Mouse (Mus musculus) cortical plate, adult 2 months (tissue): Measurements from ENCODE around the gene B4galt5.

Experiments used
- CTCF ChIP-seq: fragments of 200-500 bp; IDR thresholded peaks from 2 replicates; pipeline ENCODE4 v1.5.1; 2011; ENCODE audit warnings: mild to moderate bottlenecking, control low read depth, low read length; ENCODE audit not compliant: insufficient read depth; ENCODE audit errors: extremely low read depth
- POLR2A ChIP-seq: fragments of 200-500 bp; IDR thresholded peaks from 2 replicates; pipeline ENCODE4 v1.6.1; 2011; ENCODE audit warnings: mild to moderate bottlenecking, low read length, control low read depth; ENCODE audit not compliant: insufficient read depth; ENCODE audit errors: extremely low read depth

GRCm38 (mm10) chr2:167294926-167295325, 54.1 kb downstream of the B4galt5 start:
- TF ChIP-seq CTCF (no peak), POLR2A (no peak)
